Mouse (Mus musculus) C2C12 (cell line): ENCODE measurements around the gene Wiz. TPM values are rescaled to one million over a fixed set of nuclear protein-coding genes. Genes with fewer than 3 reads are reported as not detected.

ENCODE experiments used
- H3K27me3 ChIP-seq: one replicate; pipeline ENCODE4 v1.6.1; 2011; ENCODE audit not compliant: control insufficient read depth, insufficient read depth, insufficient read length
- H3K36me3 ChIP-seq: one replicate; pipeline ENCODE4 v1.6.1; 2011; ENCODE audit not compliant: control insufficient read depth, insufficient read depth
- H3K4me3 ChIP-seq: one replicate; pipeline ENCODE4 v1.5.1; 2011; ENCODE audit warnings: mild to moderate bottlenecking, control low read depth; ENCODE audit not compliant: poor library complexity, insufficient read depth, severe bottlenecking
- H3K79me2 ChIP-seq: one replicate; pipeline ENCODE4 v1.6.1; 2011; ENCODE audit not compliant: control insufficient read depth, insufficient read depth
- H3K79me3 ChIP-seq: one replicate; pipeline ENCODE4 v1.6.1; 2011; ENCODE audit warnings: low read depth, control low read depth
- H3ac ChIP-seq: one replicate; pipeline ENCODE3; 2011; ENCODE audit warnings: low read depth; ENCODE audit not compliant: control insufficient read depth, insufficient read length
- CEBPB ChIP-seq: IDR thresholded peaks from one replicate; pipeline ENCODE4 v1.6.1; 2011; ENCODE audit warnings: low read depth, mild to moderate bottlenecking, control low read depth, moderate library complexity
- CTCF ChIP-seq: IDR thresholded peaks from one replicate; pipeline ENCODE4 v1.5.1; 2011; ENCODE audit not compliant: control insufficient read depth, insufficient read depth, insufficient read length
- FOSL1 ChIP-seq: IDR thresholded peaks from one replicate; pipeline ENCODE4 v1.8.0; 2011; ENCODE audit warnings: mild to moderate bottlenecking, low read length; ENCODE audit not compliant: poor library complexity, insufficient read depth, severe bottlenecking
- MAX ChIP-seq: IDR thresholded peaks from one replicate; pipeline ENCODE4 v1.6.1; 2011; ENCODE audit warnings: mild to moderate bottlenecking, control low read depth
- MYOD1 ChIP-seq: IDR thresholded peaks from one replicate; pipeline ENCODE4 v1.6.1; 2011; ENCODE audit warnings: low read depth; ENCODE audit not compliant: control insufficient read depth, insufficient read length
- MYOG ChIP-seq: IDR thresholded peaks from one replicate; pipeline ENCODE4 v1.6.1; 2011; ENCODE audit not compliant: control insufficient read depth, insufficient read length; ENCODE audit errors: extremely low read depth
- USF1 ChIP-seq: IDR thresholded peaks from one replicate; pipeline ENCODE4 v1.6.1; 2011; ENCODE audit warnings: low read depth, mild to moderate bottlenecking, control low read depth, moderate library complexity
- long read RNA-seq, 2 experiments: library from polyadenylated mRNA; unstranded; transcript quantifications; one replicate each; pipeline ENCODE4 v2.0.0; 2019 to 2020
- polyA plus RNA-seq: library from polyadenylated mRNA; unstranded; fragments of >200 nt; fragmentation: generic; extraction: Trizol; gene quantifications from one replicate; pipeline ENCODE4 v1.2.1, GENCODE M21; 2012; ENCODE audit warnings: missing spikeins

The Wiz gene
- 23.0 TPM for polyA plus RNA-seq
- long read RNA-seq, experiment 1, partial matches to known transcripts, result 1 of 1 reads
- long read RNA-seq, experiment 1, other reads (novel, unspliced or antisense), result 0 of 1 reads
- long read RNA-seq, experiment 2, partial matches to known transcripts, result 7 of 12 reads
- long read RNA-seq, experiment 2, other reads (novel, unspliced or antisense), result 3 of 12 reads

DNA sequence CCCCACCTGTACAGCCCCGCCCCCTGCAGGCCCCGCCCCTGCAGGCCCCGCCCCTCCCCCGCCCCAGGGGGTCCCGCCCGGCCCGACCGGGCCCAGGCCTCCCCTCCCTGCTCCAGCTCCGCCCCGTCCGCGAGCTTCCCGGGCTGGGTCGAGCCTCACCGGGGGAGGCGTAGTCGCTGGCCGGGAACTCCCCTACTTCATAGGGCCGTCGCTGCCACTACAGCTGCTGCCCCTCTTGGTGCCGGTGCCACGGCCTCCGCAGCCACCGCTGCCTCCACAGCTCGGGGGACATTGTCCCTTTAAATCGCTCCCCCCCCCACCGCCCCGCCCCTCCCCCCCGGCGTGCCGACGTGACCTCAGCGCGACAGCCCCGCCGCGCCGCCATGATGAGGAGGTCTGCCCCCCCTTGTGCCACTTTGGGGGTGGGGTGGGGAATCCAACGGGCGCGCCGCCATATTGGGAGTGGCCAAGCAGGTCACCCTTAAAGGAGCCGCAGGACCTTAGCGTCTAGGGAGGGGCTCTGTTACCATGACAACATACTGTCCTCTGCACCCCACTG, at the start of gene Wiz:
Gene Wiz, minus strand, starts transcription at position 339 of the 559 bp plus-strand sequence.
- no peaks in the 10 kb centered on the region for H3K36me3 ChIP-seq
- peak within 1 kb of the TSS; percentile 40 for H3K4me3 ChIP-seq
- H3K27me3 ChIP-seq, result peaks cover 24% of the 10 kb centered on the region
- TF ChIP-seq FOSL1 (no peak), CEBPB (no peak), MYOG (no peak), MAX (no peak), MYOD1 (no peak), USF1 (no peak), CTCF (no peak)
- H3K79me3 ChIP-seq, result no peaks in the 10 kb centered on the region
- H3K79me2 ChIP-seq, result no peaks in the 10 kb centered on the region
- peak within 1 kb of the TSS; percentile 96 for H3ac ChIP-seq

DNA sequence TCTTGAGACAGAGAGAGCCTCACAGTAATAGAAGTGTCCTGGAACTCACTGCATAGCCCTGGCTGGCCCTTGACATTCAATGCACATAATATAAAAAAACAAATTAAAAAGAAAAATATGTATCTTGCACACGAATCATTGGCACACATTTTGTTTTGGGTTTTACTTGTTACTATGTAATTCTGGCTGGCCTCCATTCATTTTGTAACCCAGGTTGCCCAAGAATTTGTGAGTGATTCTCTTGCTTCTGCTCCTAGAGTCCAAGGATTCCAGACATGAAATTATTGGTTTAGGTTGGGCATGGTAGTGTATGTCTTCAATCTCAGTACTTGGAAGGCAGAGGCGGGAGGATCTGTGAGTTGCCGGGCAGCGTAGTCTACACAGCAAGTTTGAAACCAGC, 47.9 kb upstream of the Wiz start:
- Histone ChIP-seq H3K79me3 (no peaks in the 10 kb centered on the region), H3K36me3 (no peaks in the 10 kb centered on the region), H3K27me3 (peaks cover 29% of the 10 kb centered on the region), H3K4me3 (no peak overlapping the region), H3ac (no peak overlapping the region), H3K79me2 (no peaks in the 10 kb centered on the region)
- TF ChIP-seq CTCF (no peak), FOSL1 (no peak), CEBPB (no peak), MYOG (no peak), MYOD1 (no peak), MAX (no peak), USF1 (no peak)

DNA sequence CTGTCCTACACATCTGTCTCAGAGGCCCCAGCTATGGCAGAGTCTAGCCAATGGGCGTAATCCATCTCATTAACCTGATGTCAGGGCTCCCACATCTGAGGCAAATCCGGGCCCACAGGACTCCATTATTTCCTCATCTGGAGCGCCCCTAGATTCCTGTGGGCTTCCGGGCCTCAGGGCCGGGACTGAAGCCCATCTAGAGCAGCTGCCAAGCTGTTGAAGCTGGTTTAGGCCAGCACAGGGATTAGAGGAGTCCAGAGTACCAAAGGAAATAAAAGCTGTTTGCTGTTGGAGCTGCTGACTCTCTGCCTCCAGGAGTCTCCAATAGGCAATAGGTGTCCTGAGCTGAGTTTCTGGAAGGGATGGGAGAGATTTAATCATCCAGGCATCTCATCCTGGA, 45.9 kb upstream of the Wiz start:
- no peaks in the 10 kb centered on the region for H3K79me2 ChIP-seq
- no peak overlapping the region for H3K4me3 ChIP-seq
- H3K36me3 ChIP-seq, result no peaks in the 10 kb centered on the region
- TF ChIP-seq MAX (no peak), MYOG (no peak), MYOD1 (no peak), CEBPB (no peak), CTCF (no peak), USF1 (no peak)
- no peak overlapping the region for H3ac ChIP-seq
- H3K79me3 ChIP-seq, result no peaks in the 10 kb centered on the region
- peaks cover 18% of the 10 kb centered on the region for H3K27me3 ChIP-seq

DNA sequence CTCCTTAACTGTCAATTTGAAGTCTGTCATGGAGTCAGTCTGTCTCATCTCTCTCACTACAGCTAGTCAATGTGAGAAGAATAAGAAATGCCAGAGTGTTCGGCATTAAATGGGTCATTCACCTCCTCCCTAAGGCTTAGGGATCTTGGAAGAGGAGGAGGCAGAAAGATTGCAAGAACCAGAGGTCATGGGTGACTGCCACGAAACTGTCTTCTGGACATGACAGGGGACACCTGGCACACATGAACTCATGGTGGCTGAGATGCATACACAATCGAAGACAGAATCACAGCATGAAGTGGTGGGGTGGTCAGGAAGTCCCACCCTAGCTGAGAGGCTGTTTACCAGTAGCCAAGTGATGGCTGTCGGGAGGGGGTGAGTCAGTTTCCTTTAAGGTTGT, 45.1 kb upstream of the Wiz start:
- Histone ChIP-seq H3K27me3 (peaks cover 14% of the 10 kb centered on the region), H3ac (no peak overlapping the region), H3K36me3 (no peaks in the 10 kb centered on the region), H3K79me2 (no peaks in the 10 kb centered on the region), H3K79me3 (no peaks in the 10 kb centered on the region), H3K4me3 (no peak overlapping the region)
- no peak for TF ChIP-seq USF1
- no peak for TF ChIP-seq MYOG
- no peak for TF ChIP-seq CEBPB
- TF ChIP-seq CTCF, result no peak
- no peak for TF ChIP-seq FOSL1
- TF ChIP-seq MYOD1, result no peak
- no peak for TF ChIP-seq MAX

DNA sequence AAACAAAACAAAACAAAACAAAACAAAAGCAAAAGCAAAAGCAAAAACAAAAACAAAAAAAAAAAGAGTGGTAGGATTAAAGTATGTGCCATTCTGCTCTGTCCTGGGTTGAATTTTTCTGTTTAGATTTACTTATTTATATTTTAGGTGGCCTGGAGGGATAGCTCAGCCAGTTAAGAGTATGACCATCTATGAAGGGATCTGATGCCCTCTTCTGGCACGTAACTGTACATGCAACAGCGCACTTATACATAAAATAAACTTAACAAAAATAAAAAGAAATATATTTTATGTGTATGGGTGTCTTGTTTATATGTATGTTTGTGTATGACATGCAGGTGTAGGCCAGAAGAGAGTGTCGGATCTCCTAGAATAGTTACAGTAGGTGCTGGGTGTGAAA, 42.7 kb upstream of the Wiz start:
- TF ChIP-seq FOSL1 (no peak), MAX (no peak), USF1 (no peak), CEBPB (no peak), MYOG (no peak), MYOD1 (no peak), CTCF (no peak)
- H3K36me3 ChIP-seq, result no peaks in the 10 kb centered on the region
- H3K79me3 ChIP-seq, result no peaks in the 10 kb centered on the region
- no peaks in the 10 kb centered on the region for H3K79me2 ChIP-seq
- H3K27me3 ChIP-seq, result peaks cover 11% of the 10 kb centered on the region
- no peak overlapping the region for H3K4me3 ChIP-seq
- H3ac ChIP-seq, result no peak overlapping the region

DNA sequence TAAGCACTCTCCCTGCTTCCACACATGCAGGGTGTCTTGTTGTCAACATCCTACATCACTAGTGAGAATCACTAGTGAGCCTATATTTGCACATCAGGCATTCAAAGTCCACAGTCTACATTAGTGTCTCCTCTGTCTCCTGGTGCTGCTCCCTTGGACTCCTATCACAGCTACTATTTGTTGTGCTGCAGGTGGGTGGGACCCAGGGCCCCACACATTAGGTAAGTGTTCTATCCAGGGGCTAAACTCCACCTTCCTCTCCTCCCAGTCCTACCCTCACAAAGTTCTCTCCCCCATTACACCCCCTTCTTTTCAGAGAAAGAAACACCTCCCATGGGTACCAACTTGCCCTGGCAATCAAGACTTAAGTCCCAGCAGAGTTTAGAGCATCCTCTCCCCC, 37.4 kb upstream of the Wiz start:
- Histone ChIP-seq H3K27me3 (peaks cover 11% of the 10 kb centered on the region), H3K4me3 (no peak overlapping the region), H3ac (no peak overlapping the region), H3K36me3 (no peaks in the 10 kb centered on the region), H3K79me2 (no peaks in the 10 kb centered on the region), H3K79me3 (no peaks in the 10 kb centered on the region)
- TF ChIP-seq MYOG, result no peak
- no peak for TF ChIP-seq USF1
- TF ChIP-seq CTCF, result no peak
- no peak for TF ChIP-seq MYOD1
- no peak for TF ChIP-seq MAX
- TF ChIP-seq FOSL1, result no peak
- TF ChIP-seq CEBPB, result no peak
